Mouse (Mus musculus) CH12.LX (cell line): ENCODE measurements around the gene Gm43951.

ENCODE experiments used
- CTCF ChIP-seq, 2 experiments: IDR thresholded peaks in 1 of 2; conservative IDR thresholded peaks in 1 of 2; 2 replicates each; pipeline ENCODE4 v1.5.1; 2011 to 2012; ENCODE audit warnings: low read depth in 2 of 2, low read length in 2 of 2, improper control_type of control experiment in 1 of 2, inconsistent platforms in 1 of 2, mild to moderate bottlenecking in 1 of 2, moderate library complexity in 1 of 2
- HCFC1 ChIP-seq: IDR thresholded peaks from 2 replicates; pipeline ENCODE4 v1.6.1; 2012; ENCODE audit warnings: low read depth, mild to moderate bottlenecking, inconsistent platforms, low read length, improper control_type of control experiment
- JUN ChIP-seq: IDR thresholded peaks from 2 replicates; pipeline ENCODE4 v1.6.1; 2011; ENCODE audit warnings: low read depth, mild to moderate bottlenecking, low read length, improper control_type of control experiment, moderate library complexity; ENCODE audit not compliant: insufficient read depth
- JUND ChIP-seq: conservative IDR thresholded peaks from 2 replicates; pipeline ENCODE4 v1.6.1; 2011; ENCODE audit warnings: low read depth, low read length, improper control_type of control experiment
- NELFE ChIP-seq: IDR thresholded peaks from 2 replicates; pipeline ENCODE4 v1.6.1; 2011; ENCODE audit warnings: low read depth, low read length, improper control_type of control experiment
- POLR2A ChIP-seq: IDR thresholded peaks from 2 replicates; pipeline ENCODE4 v1.6.1; 2011; ENCODE audit warnings: low read depth, mild to moderate bottlenecking, improper control_type of control experiment, low read length
- SIN3A ChIP-seq: IDR thresholded peaks from 2 replicates; pipeline ENCODE4 v1.6.1; 2012; ENCODE audit warnings: low read length, improper control_type of control experiment, inconsistent platforms
- SMC3 ChIP-seq: IDR thresholded peaks from 2 replicates; pipeline ENCODE4 v1.6.1; 2011; ENCODE audit warnings: low read depth, low read length, improper control_type of control experiment
- TBP ChIP-seq: conservative IDR thresholded peaks from 2 replicates; pipeline ENCODE4 v1.6.1; 2011; ENCODE audit warnings: low read depth, low read length, improper control_type of control experiment
- UBTF ChIP-seq: IDR thresholded peaks from 2 replicates; pipeline ENCODE4 v1.6.1; 2012; ENCODE audit warnings: low read depth, mild to moderate bottlenecking, inconsistent platforms, low read length, improper control_type of control experiment, moderate library complexity
- USF2 ChIP-seq: conservative IDR thresholded peaks from 2 replicates; pipeline ENCODE4 v1.6.1; 2011; ENCODE audit warnings: low read depth, low read length, improper control_type of control experiment
- ZC3H11A ChIP-seq: IDR thresholded peaks from 2 replicates; pipeline ENCODE4 v1.6.1; 2012; ENCODE audit warnings: low read depth, mild to moderate bottlenecking, inconsistent platforms, low read length, improper control_type of control experiment
- ZMIZ1 ChIP-seq: IDR thresholded peaks from 2 replicates; pipeline ENCODE4 v1.6.1; 2012; ENCODE audit warnings: low read depth, mild to moderate bottlenecking, inconsistent platforms, low read length, improper control_type of control experiment

- TF ChIP-seq TBP: no peak
- no peak for TF ChIP-seq CTCF (conservative IDR thresholded peaks at IDR 0.05 in 1 of 2, IDR thresholded peaks at IDR 0.05 in 1 of 2; ENCODE audit: low read depth in 2 of 2, low read length in 2 of 2)
- no peak for TF ChIP-seq UBTF
- TF ChIP-seq JUN: no peak
- TF ChIP-seq POLR2A: no peak
- TF ChIP-seq JUND: no peak
- no peak for TF ChIP-seq HCFC1
- no peak for TF ChIP-seq NELFE
- TF ChIP-seq USF2: no peak
- no peak for TF ChIP-seq SMC3
- TF ChIP-seq SIN3A: no peak
- no peak for TF ChIP-seq ZC3H11A
- TF ChIP-seq ZMIZ1: no peak
Measured at GRCm38 (mm10) chr11:72156624-72157023, 50.0 kb downstream of the Gm43951 start.
